Mouse (Mus musculus) stomach, postnatal 0 days (tissue): ENCODE measurements around the gene Ankrd11.

ENCODE experiments used
- CTCF ChIP-seq: IDR thresholded peaks from 2 replicates; pipeline ENCODE4 v1.5.1; 2016; ENCODE audit warnings: antibody characterized with exemption, low read depth, mild to moderate bottlenecking, moderate library complexity
- EP300 ChIP-seq: optimal IDR thresholded peaks from 2 replicates; pipeline ENCODE3; 2016; ENCODE audit warnings: antibody characterized with exemption

- TF ChIP-seq CTCF (no peak), EP300 (no peak)
These were observed 113.3 kb downstream of the Ankrd11 start for GRCm38 (mm10) chr8:122928631-122929224.
